Mouse (Mus musculus): ENCODE results near the gene Olfr1006. TPM values are rescaled to one million over a fixed set of nuclear protein-coding genes. Genes with fewer than 3 reads are reported as not detected.
"Not testable (repeated sequence)": the region's sequence is repeated elsewhere in the genome, so short reads cannot be mapped to it uniquely, and the experiment has no call there.

The Olfr1006 gene
- polyA plus RNA-seq (2012; ENCODE audit: insufficient read depth, insufficient read length, missing spikeins), result not detected in 2 replicates

DNA sequence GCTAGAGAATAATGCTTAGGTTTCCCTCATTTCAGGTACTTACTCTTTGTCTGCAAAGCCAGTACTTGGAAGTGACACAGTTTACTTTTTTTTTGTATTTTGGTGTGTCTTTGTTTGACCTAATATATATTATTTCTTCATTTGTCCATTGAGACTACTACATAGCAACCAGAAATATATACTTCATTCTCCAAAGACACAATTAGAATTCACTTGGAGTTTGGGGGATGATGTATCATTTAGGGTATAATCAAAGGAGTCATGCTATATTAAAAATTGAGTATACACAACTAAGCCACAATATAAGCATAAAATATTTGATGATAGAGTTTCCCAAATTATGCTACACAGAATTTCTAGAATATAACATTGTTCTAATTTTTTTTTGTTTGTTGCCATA, at the start of gene Olfr1006:
Olfr1006 (minus strand) TSS at position 101 of the 400 bp plus-strand sequence.
- Histone ChIP-seq H3K4me1 (ENCODE audit: control insufficient read depth, insufficient read depth, insufficient read length, low read length) (no peaks in the 10 kb centered on the region), H3K27ac (replicated peaks; ENCODE audit: low read depth, low read length) (no peak within 1 kb of the TSS), H3K4me3 (ENCODE audit: insufficient read depth, low read depth, low read length) (no peak within 1 kb of the TSS)

DNA sequence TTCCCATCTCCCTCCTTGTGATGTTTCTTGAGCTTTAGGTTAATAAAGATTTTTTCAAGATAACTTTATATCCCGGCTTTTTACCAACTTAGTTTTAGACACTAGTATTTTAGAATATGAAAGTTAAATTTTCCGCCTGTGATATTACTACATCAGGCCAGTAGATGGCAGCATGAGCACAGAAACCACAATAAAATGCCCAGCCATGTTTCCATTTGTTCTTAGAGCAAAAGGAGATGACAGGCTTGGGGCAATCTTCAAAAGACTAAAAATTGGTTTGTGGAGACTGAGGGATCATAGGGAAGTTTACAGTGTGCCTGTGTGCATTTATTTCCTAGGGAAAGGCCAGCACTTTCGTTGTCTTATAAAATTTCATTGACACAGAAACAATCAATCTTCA, 47.2 kb upstream of the Olfr1006 start:
- H3K4me1 ChIP-seq (ENCODE audit: control insufficient read depth, insufficient read depth, insufficient read length, low read length), result no peaks in the 10 kb centered on the region
- H3K4me3 ChIP-seq (ENCODE audit: insufficient read depth, low read depth, low read length), result no peak overlapping the region

DNA sequence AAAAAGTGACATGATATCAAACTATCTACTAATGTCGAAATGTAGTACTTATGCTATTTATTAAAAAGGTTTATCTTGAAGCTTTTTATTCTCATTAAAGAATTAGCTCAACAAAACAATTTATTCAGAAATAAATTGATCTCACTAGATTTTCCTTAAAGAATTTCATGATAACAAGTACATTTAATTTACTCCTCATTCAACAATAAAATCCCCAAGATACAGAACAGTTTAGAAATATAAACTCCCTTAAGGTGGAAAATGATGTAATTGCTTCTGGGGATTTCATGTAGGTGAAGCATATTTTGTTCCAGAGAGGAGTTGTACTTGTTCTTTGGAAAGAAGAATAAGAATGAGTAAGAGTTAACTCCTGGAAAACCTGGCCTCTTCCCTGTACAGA, 36.6 kb upstream of the Olfr1006 start, which contains the start of gene Olfr1009:
Olfr1009 (plus strand) TSS at position 301 of the 400 bp plus-strand sequence.
- H3K4me3 ChIP-seq (ENCODE audit: insufficient read depth, low read depth, low read length), result no peak within 1 kb of the TSS
- H3K4me1 ChIP-seq (ENCODE audit: control insufficient read depth, insufficient read depth, insufficient read length, low read length), result no peaks in the 10 kb centered on the region
- H3K27ac ChIP-seq (replicated peaks; ENCODE audit: low read depth, low read length), result no peak within 1 kb of the TSS

More for the DNA sequence above, 47.2 kb upstream of the Olfr1006 start:
- no peak overlapping the region for H3K27ac ChIP-seq (replicated peaks; ENCODE audit: low read depth, low read length)

DNA sequence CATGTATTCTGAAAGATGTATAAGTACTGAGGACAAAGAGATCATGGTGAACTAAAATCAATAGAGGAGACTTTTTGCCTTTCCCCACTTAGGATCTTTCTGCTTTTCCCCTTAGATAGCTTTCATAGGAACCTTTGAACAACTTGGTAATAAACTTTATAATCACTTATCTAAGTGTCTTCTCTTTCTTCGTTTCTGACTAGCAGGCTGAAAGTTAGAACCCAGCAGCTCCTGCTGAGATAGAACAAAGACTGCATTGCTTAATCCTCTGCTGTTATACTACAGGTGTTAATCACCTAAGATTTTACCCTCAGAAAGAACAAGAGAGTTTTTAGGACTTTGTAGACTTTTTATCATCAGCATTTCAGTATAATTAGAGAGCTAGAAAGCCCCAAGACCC, 32.6 kb upstream of the Olfr1006 start:
- no peak overlapping the region for H3K4me3 ChIP-seq (ENCODE audit: insufficient read depth, low read depth, low read length)
- no peak overlapping the region for H3K27ac ChIP-seq (replicated peaks; ENCODE audit: low read depth, low read length)
- H3K4me1 ChIP-seq (ENCODE audit: control insufficient read depth, insufficient read depth, insufficient read length, low read length), result no peaks in the 10 kb centered on the region

DNA sequence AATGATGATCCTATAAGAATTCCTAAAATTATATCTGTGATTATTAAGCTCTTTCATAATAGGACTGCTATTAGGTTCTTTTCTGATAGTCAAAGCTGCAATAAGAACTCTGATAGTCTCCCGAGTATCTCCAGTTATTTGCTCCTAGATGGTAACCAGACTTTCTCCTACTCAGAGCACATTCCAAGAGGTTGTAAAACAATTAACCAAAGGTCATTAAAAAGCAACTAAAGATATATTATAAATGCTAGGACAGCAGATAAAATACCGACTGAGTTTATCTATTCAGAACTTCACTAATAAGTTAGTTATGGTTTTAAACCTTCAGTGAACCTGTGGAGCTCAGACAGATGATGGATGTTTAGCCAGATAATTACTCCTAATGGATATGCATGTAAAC, 32.1 kb upstream of the Olfr1006 start:
- not testable (repeated sequence) for H3K4me1 ChIP-seq (ENCODE audit: control insufficient read depth, insufficient read depth, insufficient read length, low read length); H3K27ac ChIP-seq (replicated peaks; ENCODE audit: low read depth, low read length); H3K4me3 ChIP-seq (ENCODE audit: insufficient read depth, low read depth, low read length)

DNA sequence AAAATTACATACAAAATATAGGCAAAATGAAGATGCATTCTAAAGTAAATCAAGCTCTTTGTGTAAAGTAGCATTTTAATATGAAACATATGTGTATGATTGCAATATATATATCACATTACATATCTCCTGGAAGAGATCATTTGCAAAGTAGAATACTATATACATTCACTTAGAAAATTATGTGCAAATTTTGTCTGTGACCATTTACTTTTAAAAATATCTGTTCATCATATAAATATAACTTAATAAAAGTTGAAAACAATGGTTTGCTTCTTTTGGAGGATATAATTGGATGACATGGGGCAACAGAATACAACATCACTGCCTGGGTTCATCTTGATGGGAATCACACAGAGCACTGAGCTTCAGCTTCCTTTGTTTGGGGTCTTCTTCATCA, 10.6 kb upstream of the Olfr1006 start, which contains the start of gene Olfr1008:
Olfr1008 (plus strand) TSS at position 301 of the 400 bp plus-strand sequence.
- H3K4me3 ChIP-seq (ENCODE audit: insufficient read depth, low read depth, low read length), result no peak within 1 kb of the TSS
- no peaks in the 10 kb centered on the region for H3K4me1 ChIP-seq (ENCODE audit: control insufficient read depth, insufficient read depth, insufficient read length, low read length)

DNA sequence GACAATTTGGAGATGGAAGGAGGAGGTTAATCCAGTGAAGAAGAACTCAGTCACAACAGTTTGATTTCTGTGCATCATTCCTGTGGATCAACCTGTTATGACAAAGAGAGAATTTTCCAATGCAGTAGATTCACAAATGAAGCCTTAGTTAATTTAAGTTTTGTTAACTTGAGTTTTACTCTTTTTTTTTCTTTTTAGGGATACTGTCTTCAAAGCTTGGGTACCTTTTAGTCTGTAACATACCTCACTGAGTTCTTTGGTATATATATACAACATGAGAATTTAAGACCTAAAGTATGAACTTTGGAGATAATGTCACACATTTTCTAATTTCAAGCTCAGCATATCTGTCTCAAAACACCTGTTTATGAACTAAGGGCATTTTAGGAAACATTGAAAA, 14.2 kb downstream of the Olfr1006 start, which contains the start of gene Olfr154:
Olfr154 (minus strand) TSS at position 101 of the 400 bp plus-strand sequence.
- not testable (repeated sequence) for H3K27ac ChIP-seq (replicated peaks; ENCODE audit: low read depth, low read length); H3K4me1 ChIP-seq (ENCODE audit: control insufficient read depth, insufficient read depth, insufficient read length, low read length); H3K4me3 ChIP-seq (ENCODE audit: insufficient read depth, low read depth, low read length)

More for the DNA sequence above, 10.6 kb upstream of the Olfr1006 start, which contains the start of gene Olfr1008:
- no peak within 1 kb of the TSS for H3K27ac ChIP-seq (replicated peaks; ENCODE audit: low read depth, low read length)

DNA sequence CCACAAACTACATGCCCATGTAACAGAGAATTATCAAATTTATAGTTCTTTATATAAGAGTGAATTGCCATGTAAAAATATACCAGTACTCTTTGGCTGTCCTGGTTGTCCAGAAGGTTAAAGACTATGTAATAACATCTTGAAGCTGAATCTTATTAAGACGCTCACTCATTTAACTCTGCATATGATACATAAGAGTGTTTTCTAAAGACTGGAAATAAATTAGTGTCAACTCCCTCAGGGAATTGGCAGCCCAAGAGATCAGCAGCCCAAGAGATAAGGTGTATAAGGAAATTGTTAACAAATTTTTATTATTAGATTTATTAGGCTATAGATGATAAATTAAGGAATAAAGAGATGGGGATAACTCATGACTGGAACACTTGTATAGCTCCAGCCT, 28.0 kb downstream of the Olfr1006 start, which contains the start of gene Olfr1002:
Olfr1002 (minus strand) TSS at position 101 of the 400 bp plus-strand sequence.
- no peaks in the 10 kb centered on the region for H3K4me1 ChIP-seq (ENCODE audit: control insufficient read depth, insufficient read depth, insufficient read length, low read length)
- no peak within 1 kb of the TSS for H3K27ac ChIP-seq (replicated peaks; ENCODE audit: low read depth, low read length)
- no peak within 1 kb of the TSS for H3K4me3 ChIP-seq (ENCODE audit: insufficient read depth, low read depth, low read length)

Other genes with a start within 250 kb of the Olfr1006 start
- not detected in 2 replicates for gene Olfr994, start 242.3 kb downstream of the Olfr1006 start, polyA plus RNA-seq (2012; ENCODE audit: insufficient read depth, insufficient read length, missing spikeins)
- gene Olfr995, start 235.1 kb downstream of the Olfr1006 start, polyA plus RNA-seq (2012; ENCODE audit: insufficient read depth, insufficient read length, missing spikeins), result not detected in 2 replicates
- not detected in 2 replicates for gene 4833423E24Rik, start 159.7 kb downstream of the Olfr1006 start, polyA plus RNA-seq (2012; ENCODE audit: insufficient read depth, insufficient read length, missing spikeins)
- gene Olfr996, start 99.6 kb downstream of the Olfr1006 start, polyA plus RNA-seq (2012; ENCODE audit: insufficient read depth, insufficient read length, missing spikeins), result not detected in 2 replicates
- not detected in 2 replicates for gene Olfr998, start 89.8 kb downstream of the Olfr1006 start, polyA plus RNA-seq (2012; ENCODE audit: insufficient read depth, insufficient read length, missing spikeins)
- not detected in 2 replicates for gene Olfr1000, start 66.9 kb downstream of the Olfr1006 start, polyA plus RNA-seq (2012; ENCODE audit: insufficient read depth, insufficient read length, missing spikeins)
- gene Olfr1002, start 28.1 kb downstream of the Olfr1006 start, polyA plus RNA-seq (2012; ENCODE audit: insufficient read depth, insufficient read length, missing spikeins), result not detected in 2 replicates
- gene Olfr154, start 14.3 kb downstream of the Olfr1006 start, polyA plus RNA-seq (2012; ENCODE audit: insufficient read depth, insufficient read length, missing spikeins), result not detected in 2 replicates
- not detected in 2 replicates for gene Olfr1008, start 10.7 kb upstream of the Olfr1006 start, polyA plus RNA-seq (2012; ENCODE audit: insufficient read depth, insufficient read length, missing spikeins)
- gene Olfr1009, start 36.7 kb upstream of the Olfr1006 start, polyA plus RNA-seq (2012; ENCODE audit: insufficient read depth, insufficient read length, missing spikeins), result not detected in 2 replicates
- gene Olfr1012, start 84.0 kb upstream of the Olfr1006 start, polyA plus RNA-seq (2012; ENCODE audit: insufficient read depth, insufficient read length, missing spikeins), result not detected in 2 replicates
- gene Olfr1013, start 88.3 kb upstream of the Olfr1006 start, polyA plus RNA-seq (2012; ENCODE audit: insufficient read depth, insufficient read length, missing spikeins), result not detected in 2 replicates
- gene Olfr1014, start 93.9 kb upstream of the Olfr1006 start, polyA plus RNA-seq (2012; ENCODE audit: insufficient read depth, insufficient read length, missing spikeins), result not detected in 2 replicates
- not detected in 2 replicates for gene Olfr1015, start 103.2 kb upstream of the Olfr1006 start, polyA plus RNA-seq (2012; ENCODE audit: insufficient read depth, insufficient read length, missing spikeins)
- not detected in 2 replicates for gene Olfr1016, start 123.8 kb upstream of the Olfr1006 start, polyA plus RNA-seq (2012; ENCODE audit: insufficient read depth, insufficient read length, missing spikeins)
- not detected in 2 replicates for gene Olfr1018, start 139.7 kb upstream of the Olfr1006 start, polyA plus RNA-seq (2012; ENCODE audit: insufficient read depth, insufficient read length, missing spikeins)
- gene Olfr1019, start 166.7 kb upstream of the Olfr1006 start, polyA plus RNA-seq (2012; ENCODE audit: insufficient read depth, insufficient read length, missing spikeins), result not detected in 2 replicates
- gene Olfr1020, start 168.3 kb upstream of the Olfr1006 start, polyA plus RNA-seq (2012; ENCODE audit: insufficient read depth, insufficient read length, missing spikeins), result not detected in 2 replicates
- not detected in 2 replicates for gene Olfr1022, start 189.8 kb upstream of the Olfr1006 start, polyA plus RNA-seq (2012; ENCODE audit: insufficient read depth, insufficient read length, missing spikeins)
- gene Olfr1023, start 206.9 kb upstream of the Olfr1006 start, polyA plus RNA-seq (2012; ENCODE audit: insufficient read depth, insufficient read length, missing spikeins), result not detected in 2 replicates
- gene Olfr1024, start 226.3 kb upstream of the Olfr1006 start, polyA plus RNA-seq (2012; ENCODE audit: insufficient read depth, insufficient read length, missing spikeins), result not detected in 2 replicates
- gene Olfr1025-ps1, start 236.4 kb upstream of the Olfr1006 start, polyA plus RNA-seq (2012; ENCODE audit: insufficient read depth, insufficient read length, missing spikeins), result not detected in 2 replicates
- not detected in 2 replicates for gene Olfr1026, start 242.8 kb upstream of the Olfr1006 start, polyA plus RNA-seq (2012; ENCODE audit: insufficient read depth, insufficient read length, missing spikeins)